Mouse (Mus musculus): Measurements from ENCODE around the gene Cwc22. TPM values are rescaled to one million over a fixed set of nuclear protein-coding genes. Genes with fewer than 3 reads are reported as not detected.

Gene Cwc22
- polyA plus RNA-seq, 1 experiment from 2014 or later, result 35.4 TPM

GRCm38 (mm10) chr2:77920621-77921020, 25.6 kb downstream of the Cwc22 start:
- H3K27me3 ChIP-seq, result no peaks in the 10 kb centered on the region
- no peak overlapping the region for H3K4me2 ChIP-seq (replicated peaks)
- WGBS, result 100% methylated on average over 2 of the region's 2 CpGs
- no peak overlapping the region for H3K4me3 ChIP-seq
- no peak overlapping the region for H3K9ac ChIP-seq (replicated peaks)
- no peak overlapping the region for H3K27ac ChIP-seq (replicated peaks)
- ATAC-seq (ENCODE audit: low FRiP score, low read depth), result no peak
- no peaks in the 10 kb centered on the region for H3K9me3 ChIP-seq
- no peaks in the 10 kb centered on the region for H3K4me1 ChIP-seq
- peaks cover 56% of the 10 kb centered on the region for H3K36me3 ChIP-seq

GRCm38 (mm10) chr2:77918474-77918873, 27.7 kb downstream of the Cwc22 start:
- Histone ChIP-seq H3K36me3 (peaks cover 63% of the 10 kb centered on the region), H3K4me1 (no peaks in the 10 kb centered on the region), H3K27me3 (no peaks in the 10 kb centered on the region), H3K4me3 (no peak overlapping the region), H3K9me3 (no peaks in the 10 kb centered on the region), H3K9ac (replicated peaks) (no peak overlapping the region), H3K4me2 (replicated peaks) (no peak overlapping the region), H3K27ac (replicated peaks) (no peak overlapping the region)
- ATAC-seq (ENCODE audit: low FRiP score, low read depth), result no peak
- 84% methylated on average over 3 of the region's 3 CpGs for WGBS

GRCm38 (mm10) chr2:77918006-77918405, 28.2 kb downstream of the Cwc22 start:
- 91% methylated on average over 2 of the region's 2 CpGs for WGBS
- no peaks in the 10 kb centered on the region for H3K9me3 ChIP-seq
- H3K4me3 ChIP-seq, result no peak overlapping the region
- no peak for ATAC-seq (ENCODE audit: low FRiP score, low read depth)
- H3K4me2 ChIP-seq (replicated peaks), result no peak overlapping the region
- no peaks in the 10 kb centered on the region for H3K4me1 ChIP-seq
- no peak overlapping the region for H3K9ac ChIP-seq (replicated peaks)
- no peaks in the 10 kb centered on the region for H3K27me3 ChIP-seq
- no peak overlapping the region for H3K27ac ChIP-seq (replicated peaks)
- peaks cover 62% of the 10 kb centered on the region for H3K36me3 ChIP-seq

GRCm38 (mm10) chr2:77917360-77917734, 28.8 kb downstream of the Cwc22 start:
- Histone ChIP-seq H3K36me3 (peaks cover 60% of the 10 kb centered on the region), H3K27me3 (no peaks in the 10 kb centered on the region), H3K9me3 (no peaks in the 10 kb centered on the region), H3K27ac (replicated peaks) (no peak overlapping the region), H3K4me2 (replicated peaks) (no peak overlapping the region), H3K9ac (replicated peaks) (no peak overlapping the region), H3K4me3 (no peak overlapping the region), H3K4me1 (no peaks in the 10 kb centered on the region)
- 97% methylated on average over 3 of the region's 3 CpGs for WGBS
- ATAC-seq (ENCODE audit: low FRiP score, low read depth), result no peak

- no peaks in the 10 kb centered on the region for H3K27me3 ChIP-seq
- H3K36me3 ChIP-seq, result peaks cover 56% of the 10 kb centered on the region
- 91% methylated on average over 8 of the region's 8 CpGs for WGBS
These were observed 29.4 kb downstream of the Cwc22 start for GRCm38 (mm10) chr2:77916586-77917359.

GRCm38 (mm10) chr2:77915187-77915586, 31.0 kb downstream of the Cwc22 start:
- Histone ChIP-seq H3K4me2 (replicated peaks) (no peak overlapping the region), H3K4me3 (no peak overlapping the region), H3K9ac (replicated peaks) (no peak overlapping the region), H3K27me3 (no peaks in the 10 kb centered on the region), H3K27ac (replicated peaks) (no peak overlapping the region), H3K4me1 (no peaks in the 10 kb centered on the region), H3K9me3 (no peaks in the 10 kb centered on the region), H3K36me3 (peaks cover 52% of the 10 kb centered on the region)
- WGBS, result 93% methylated on average over 8 of the region's 8 CpGs
- ATAC-seq (ENCODE audit: low FRiP score, low read depth), result no peak

More at GRCm38 (mm10) chr2:77916586-77917359, 29.4 kb downstream of the Cwc22 start:
- H3K4me1 ChIP-seq, result no peaks in the 10 kb centered on the region
- no peak for ATAC-seq (ENCODE audit: low FRiP score, low read depth)
- H3K9me3 ChIP-seq, result no peaks in the 10 kb centered on the region
- H3K27ac ChIP-seq (replicated peaks), result no peak overlapping the region
- H3K9ac ChIP-seq (replicated peaks), result no peak overlapping the region
- no peak overlapping the region for H3K4me3 ChIP-seq
- H3K4me2 ChIP-seq (replicated peaks), result no peak overlapping the region

- ATAC-seq (ENCODE audit: low FRiP score, low read depth), result no peak
- H3K4me2 ChIP-seq (replicated peaks), result no peak overlapping the region
- H3K4me1 ChIP-seq, result no peaks in the 10 kb centered on the region
- no peaks in the 10 kb centered on the region for H3K9me3 ChIP-seq
- 89% methylated on average over 2 of the region's 2 CpGs for WGBS
- no peaks in the 10 kb centered on the region for H3K27me3 ChIP-seq
- peaks cover 46% of the 10 kb centered on the region for H3K36me3 ChIP-seq
- no peak overlapping the region for H3K9ac ChIP-seq (replicated peaks)
- no peak overlapping the region for H3K4me3 ChIP-seq
- H3K27ac ChIP-seq (replicated peaks), result no peak overlapping the region
These were observed 32.5 kb downstream of the Cwc22 start for GRCm38 (mm10) chr2:77913628-77914027.

- H3K27me3 ChIP-seq, result no peaks in the 10 kb centered on the region
- WGBS, result 87% methylated on average over 4 of the region's 4 CpGs
- ATAC-seq (ENCODE audit: low FRiP score, low read depth), result no peak
These were observed 34.0 kb downstream of the Cwc22 start for GRCm38 (mm10) chr2:77912197-77912596.

GRCm38 (mm10) chr2:77911452-77911851, 34.7 kb downstream of the Cwc22 start:
- H3K9me3 ChIP-seq, result no peaks in the 10 kb centered on the region
- H3K4me3 ChIP-seq, result no peak overlapping the region
- H3K4me1 ChIP-seq, result no peaks in the 10 kb centered on the region
- WGBS, result 93% methylated on average over 2 of the region's 2 CpGs
- ATAC-seq (ENCODE audit: low FRiP score, low read depth), result no peak
- peaks cover 39% of the 10 kb centered on the region for H3K36me3 ChIP-seq
- H3K27ac ChIP-seq (replicated peaks), result no peak overlapping the region
- no peak overlapping the region for H3K9ac ChIP-seq (replicated peaks)
- no peaks in the 10 kb centered on the region for H3K27me3 ChIP-seq
- no peak overlapping the region for H3K4me2 ChIP-seq (replicated peaks)

More at GRCm38 (mm10) chr2:77912197-77912596, 34.0 kb downstream of the Cwc22 start:
- Histone ChIP-seq H3K27ac (replicated peaks) (no peak overlapping the region), H3K36me3 (peaks cover 46% of the 10 kb centered on the region), H3K4me1 (no peaks in the 10 kb centered on the region), H3K9me3 (no peaks in the 10 kb centered on the region), H3K4me3 (no peak overlapping the region), H3K4me2 (replicated peaks) (no peak overlapping the region), H3K9ac (replicated peaks) (no peak overlapping the region)

- Histone ChIP-seq H3K9ac (replicated peaks) (no peak overlapping the region), H3K27me3 (no peaks in the 10 kb centered on the region), H3K36me3 (peaks cover 37% of the 10 kb centered on the region), H3K4me3 (no peak overlapping the region), H3K9me3 (no peaks in the 10 kb centered on the region), H3K27ac (replicated peaks) (no peak overlapping the region), H3K4me2 (replicated peaks) (no peak overlapping the region), H3K4me1 (no peaks in the 10 kb centered on the region)
- no peak for ATAC-seq (ENCODE audit: low FRiP score, low read depth)
- WGBS, result 77% methylated on average over 3 of the region's 3 CpGs
These were observed 36.0 kb downstream of the Cwc22 start for GRCm38 (mm10) chr2:77910216-77910615.

GRCm38 (mm10) chr2:77907164-77907563, 39.0 kb downstream of the Cwc22 start:
- H3K36me3 ChIP-seq, result peaks cover 45% of the 10 kb centered on the region
- no peak overlapping the region for H3K4me2 ChIP-seq (replicated peaks)

GRCm38 (mm10) chr2:77905023-77905422, 41.2 kb downstream of the Cwc22 start:
- no peaks in the 10 kb centered on the region for H3K9me3 ChIP-seq
- H3K9ac ChIP-seq (replicated peaks), result no peak overlapping the region
- H3K4me1 ChIP-seq, result no peaks in the 10 kb centered on the region
- WGBS, result 96% methylated on average over 7 of the region's 7 CpGs
- H3K27ac ChIP-seq (replicated peaks), result no peak overlapping the region
- ATAC-seq (ENCODE audit: low FRiP score, low read depth), result no peak
- peaks cover 51% of the 10 kb centered on the region for H3K36me3 ChIP-seq
- no peak overlapping the region for H3K4me2 ChIP-seq (replicated peaks)
- no peak overlapping the region for H3K4me3 ChIP-seq
- no peaks in the 10 kb centered on the region for H3K27me3 ChIP-seq

More at GRCm38 (mm10) chr2:77907164-77907563, 39.0 kb downstream of the Cwc22 start:
- Histone ChIP-seq H3K4me3 (no peak overlapping the region), H3K9ac (replicated peaks) (no peak overlapping the region), H3K4me1 (no peaks in the 10 kb centered on the region), H3K27me3 (no peaks in the 10 kb centered on the region), H3K9me3 (no peaks in the 10 kb centered on the region), H3K27ac (replicated peaks) (no peak overlapping the region)
- 97% methylated on average over 3 of the region's 3 CpGs for WGBS
- no peak for ATAC-seq (ENCODE audit: low FRiP score, low read depth)

GRCm38 (mm10) chr2:77904495-77904894, 41.7 kb downstream of the Cwc22 start:
- no peak overlapping the region for H3K9ac ChIP-seq (replicated peaks)
- no peak overlapping the region for H3K4me3 ChIP-seq
- no peak overlapping the region for H3K27ac ChIP-seq (replicated peaks)
- H3K36me3 ChIP-seq, result peaks cover 56% of the 10 kb centered on the region
- no peaks in the 10 kb centered on the region for H3K9me3 ChIP-seq
- WGBS, result 96% methylated on average over 10 of the region's 10 CpGs
- no peak for ATAC-seq (ENCODE audit: low FRiP score, low read depth)
- H3K4me2 ChIP-seq (replicated peaks), result no peak overlapping the region
- H3K27me3 ChIP-seq, result no peaks in the 10 kb centered on the region
- H3K4me1 ChIP-seq, result no peaks in the 10 kb centered on the region
